Mouse (Mus musculus): ENCODE data around the gene H2-T3. TPM values are rescaled to one million over a fixed set of nuclear protein-coding genes. Genes with fewer than 3 reads are reported as not detected.
A peak's percentile ranks its signal among the peaks of the same experiment; 100 is the strongest.
"Not testable (repeated sequence)": the region's sequence is repeated elsewhere in the genome, so short reads cannot be mapped to it uniquely, and the experiment has no call there.

H2-T3 gene
- not detected in 2 replicates for polyA plus RNA-seq (2012)

DNA sequence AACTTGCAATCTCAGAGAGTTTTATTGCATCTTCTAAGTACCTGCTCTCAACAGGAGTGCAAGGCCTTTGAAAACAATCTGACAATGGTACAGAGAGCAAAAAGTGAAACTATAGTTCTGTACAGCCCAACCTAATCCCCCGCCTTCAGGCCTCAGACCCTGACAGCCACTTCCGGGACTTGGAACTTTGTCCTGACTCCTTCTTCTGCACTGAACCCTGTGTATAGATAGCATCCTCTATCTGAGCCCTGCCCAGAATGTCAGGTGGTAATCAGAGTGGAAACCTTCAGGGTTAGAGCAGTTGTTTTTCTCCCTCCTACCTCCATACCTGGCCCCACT, at the start of gene H2-T3:
H2-T3 (minus strand) TSS at position 119 of the 339 bp plus-strand sequence.
- TF ChIP-seq GATA1 (IDR thresholded peaks at IDR 0.05; ENCODE audit: low read length): no peak
- TF ChIP-seq TAL1 (IDR thresholded peaks at IDR 0.05; ENCODE audit: low read length): no peak
- no peak within 1 kb of the TSS for H3K4me3 ChIP-seq (replicated peaks)
- no peaks in the 10 kb centered on the region for H3K4me1 ChIP-seq (ENCODE audit: control insufficient read depth)
- H3K27me3 ChIP-seq (ENCODE audit: control insufficient read depth): peaks cover 28% of the 10 kb centered on the region
- H3K36me3 ChIP-seq (ENCODE audit: control insufficient read depth): no peaks in the 10 kb centered on the region
- no peaks in the 10 kb centered on the region for H3K9me3 ChIP-seq (ENCODE audit: control insufficient read depth, low read length)

GRCm38 (mm10) chr17:36237321-36237921, 47.3 kb upstream of the H2-T3 start:
- no peaks in the 10 kb centered on the region for H3K36me3 ChIP-seq (ENCODE audit: control insufficient read depth)
- no peaks in the 10 kb centered on the region for H3K4me1 ChIP-seq (ENCODE audit: control insufficient read depth)
- TF ChIP-seq GATA1 (IDR thresholded peaks at IDR 0.05; ENCODE audit: low read length) (no peak), TAL1 (IDR thresholded peaks at IDR 0.05; ENCODE audit: low read length) (no peak)
- peaks cover 3% of the 10 kb centered on the region; the same call in 1 of the 2 replicates for H3K9me3 ChIP-seq (ENCODE audit: control insufficient read depth, low read length)
- H3K4me3 ChIP-seq (replicated peaks): no peak overlapping the region
- H3K27me3 ChIP-seq (ENCODE audit: control insufficient read depth): peaks cover 27% of the 10 kb centered on the region

- not testable (repeated sequence) for H3K4me3 ChIP-seq (replicated peaks); H3K9me3 ChIP-seq (ENCODE audit: control insufficient read depth, low read length); H3K36me3 ChIP-seq (ENCODE audit: control insufficient read depth); H3K4me1 ChIP-seq (ENCODE audit: control insufficient read depth)
- peaks cover 33% of the 10 kb centered on the region for H3K27me3 ChIP-seq (ENCODE audit: control insufficient read depth)
Measured at GRCm38 (mm10) chr17:36235300-36235699, 45.2 kb upstream of the H2-T3 start.

- Histone ChIP-seq H3K4me3 (replicated peaks) (no peak overlapping the region), H3K27me3 (ENCODE audit: control insufficient read depth) (peaks cover 30% of the 10 kb centered on the region), H3K36me3 (ENCODE audit: control insufficient read depth) (no peaks in the 10 kb centered on the region), H3K9me3 (ENCODE audit: control insufficient read depth, low read length) (peaks cover 3% of the 10 kb centered on the region; the same call in 1 of the 2 replicates), H3K4me1 (ENCODE audit: control insufficient read depth) (no peaks in the 10 kb centered on the region)
- TF ChIP-seq GATA1 (IDR thresholded peaks at IDR 0.05; ENCODE audit: low read length): no peak
Measured at GRCm38 (mm10) chr17:36233572-36233971, 43.5 kb upstream of the H2-T3 start.

GRCm38 (mm10) chr17:36231318-36231717, 41.2 kb upstream of the H2-T3 start:
- no peak for TF ChIP-seq TAL1 (IDR thresholded peaks at IDR 0.05; ENCODE audit: low read length)
- TF ChIP-seq GATA1 (IDR thresholded peaks at IDR 0.05; ENCODE audit: low read length): no peak
- Histone ChIP-seq H3K4me1 (ENCODE audit: control insufficient read depth) (no peaks in the 10 kb centered on the region), H3K4me3 (replicated peaks) (peak overlapping the region; percentile 2), H3K36me3 (ENCODE audit: control insufficient read depth) (no peaks in the 10 kb centered on the region), H3K27me3 (ENCODE audit: control insufficient read depth) (peaks cover 11% of the 10 kb centered on the region), H3K9me3 (ENCODE audit: control insufficient read depth, low read length) (peaks cover 3% of the 10 kb centered on the region; the same call in 1 of the 2 replicates)

DNA sequence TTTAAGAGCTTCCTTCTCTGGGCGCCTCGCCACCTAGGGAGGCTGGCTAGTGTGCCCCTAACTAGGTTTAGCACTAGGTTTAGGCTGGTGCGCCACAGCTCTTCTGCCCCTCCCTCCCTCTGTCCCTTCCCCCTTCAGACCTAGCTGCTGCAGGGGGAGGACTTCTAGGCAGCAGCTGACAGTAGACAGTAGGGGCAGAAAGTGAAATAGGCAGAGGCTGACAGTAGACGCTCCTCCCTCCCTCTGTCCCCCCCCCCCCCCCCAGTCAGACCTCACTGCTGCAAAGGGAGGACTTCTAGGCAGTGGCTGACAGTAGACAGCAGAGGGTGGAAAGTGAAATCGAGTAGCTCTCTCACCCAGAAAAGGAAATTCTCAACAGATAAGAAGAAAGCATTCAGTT, 39.0 kb upstream of the H2-T3 start:
- TF ChIP-seq GATA1 (IDR thresholded peaks at IDR 0.05; ENCODE audit: low read length) (no peak), TAL1 (IDR thresholded peaks at IDR 0.05; ENCODE audit: low read length) (no peak)
- Histone ChIP-seq H3K27me3 (ENCODE audit: control insufficient read depth) (peaks cover 22% of the 10 kb centered on the region), H3K4me3 (replicated peaks) (no peak overlapping the region), H3K4me1 (ENCODE audit: control insufficient read depth) (no peaks in the 10 kb centered on the region), H3K36me3 (ENCODE audit: control insufficient read depth) (no peaks in the 10 kb centered on the region), H3K9me3 (ENCODE audit: control insufficient read depth, low read length) (peaks cover 3% of the 10 kb centered on the region; the same call in 1 of the 2 replicates)

DNA sequence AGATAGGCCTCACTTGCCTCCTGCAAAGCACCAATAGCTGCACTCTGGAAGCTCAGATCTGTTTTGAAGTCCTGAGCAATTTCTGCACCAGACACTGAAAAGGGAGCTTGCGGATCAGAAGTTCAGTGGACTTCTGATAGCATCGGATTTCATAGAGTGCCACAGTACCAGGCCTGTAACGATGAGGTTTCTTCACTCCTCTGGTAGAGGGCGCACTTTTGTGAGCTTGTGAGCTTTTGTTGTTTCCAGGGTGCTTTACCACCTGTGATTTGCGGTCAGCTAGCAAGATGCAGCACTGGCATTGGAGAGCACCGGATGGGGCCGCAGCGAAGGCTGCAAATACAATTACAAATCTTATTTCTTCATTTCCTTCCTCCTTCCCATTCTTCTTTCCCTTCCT, 36.8 kb upstream of the H2-T3 start:
- H3K27me3 ChIP-seq (ENCODE audit: control insufficient read depth): peaks cover 15% of the 10 kb centered on the region
- TF ChIP-seq GATA1 (IDR thresholded peaks at IDR 0.05; ENCODE audit: low read length) (no peak), TAL1 (IDR thresholded peaks at IDR 0.05; ENCODE audit: low read length) (no peak)

GRCm38 (mm10) chr17:36225231-36225824, 35.2 kb upstream of the H2-T3 start:
- TF ChIP-seq TAL1 (IDR thresholded peaks at IDR 0.05; ENCODE audit: low read length) (no peak), GATA1 (IDR thresholded peaks at IDR 0.05; ENCODE audit: low read length) (no peak)
- H3K27me3 ChIP-seq (ENCODE audit: control insufficient read depth): peaks cover 13% of the 10 kb centered on the region
- H3K4me1 ChIP-seq (ENCODE audit: control insufficient read depth): no peaks in the 10 kb centered on the region

More for the DNA sequence above, 36.8 kb upstream of the H2-T3 start:
- Histone ChIP-seq H3K4me3 (replicated peaks) (no peak overlapping the region), H3K9me3 (ENCODE audit: control insufficient read depth, low read length) (no peaks in the 10 kb centered on the region), H3K4me1 (ENCODE audit: control insufficient read depth) (no peaks in the 10 kb centered on the region), H3K36me3 (ENCODE audit: control insufficient read depth) (no peaks in the 10 kb centered on the region)

GRCm38 (mm10) chr17:36224451-36224850, 34.4 kb upstream of the H2-T3 start:
- no peaks in the 10 kb centered on the region for H3K4me1 ChIP-seq (ENCODE audit: control insufficient read depth)
- no peak overlapping the region for H3K4me3 ChIP-seq (replicated peaks)
- no peaks in the 10 kb centered on the region for H3K36me3 ChIP-seq (ENCODE audit: control insufficient read depth)
- no peaks in the 10 kb centered on the region for H3K9me3 ChIP-seq (ENCODE audit: control insufficient read depth, low read length)
- peaks cover 12% of the 10 kb centered on the region for H3K27me3 ChIP-seq (ENCODE audit: control insufficient read depth)
- TF ChIP-seq GATA1 (IDR thresholded peaks at IDR 0.05; ENCODE audit: low read length) (no peak), TAL1 (IDR thresholded peaks at IDR 0.05; ENCODE audit: low read length) (no peak)

More at GRCm38 (mm10) chr17:36225231-36225824, 35.2 kb upstream of the H2-T3 start:
- Histone ChIP-seq H3K4me3 (replicated peaks) (no peak overlapping the region), H3K36me3 (ENCODE audit: control insufficient read depth) (no peaks in the 10 kb centered on the region), H3K9me3 (ENCODE audit: control insufficient read depth, low read length) (no peaks in the 10 kb centered on the region)
